Mouse (Mus musculus) heart, postnatal 0 days (tissue): ENCODE data around the gene Sele.

Experiments used
- CTCF ChIP-seq: IDR thresholded peaks from 2 replicates; pipeline ENCODE4 v1.5.1; 2016; ENCODE audit warnings: antibody characterized with exemption, control low read depth, low read depth
- EP300 ChIP-seq: IDR thresholded peaks from 2 replicates; pipeline ENCODE4 v1.6.1; 2016; ENCODE audit warnings: antibody characterized with exemption, low read depth

- TF ChIP-seq EP300, result no peak
- no peak for TF ChIP-seq CTCF
Observed at GRCm38 (mm10) chr1:164083046-164083445, 35.0 kb downstream of the Sele start.
